28 mouse cellular contexts compared by ENCODE assay signal in genomic region chr4:142929245-142929644, GRCm38 (mm10).
"Had no signal": no experiment of that assay in that cellular context is flagged by ENCODE, and none has a peak within 500 bp of the region (broad histone marks: within the 10 kb centered on the region; RNA-seq: fewer than 3 reads in every experiment).

No protein-coding gene starts in this region.

- H3K9ac ChIP-seq: embryonic facial prominence, embryonic 12.5 days; embryonic facial prominence, embryonic 13.5 days; embryonic facial prominence, embryonic 15.5 days; forebrain, embryonic 12.5 days; forebrain, embryonic 13.5 days; forebrain, embryonic 15.5 days; forebrain, postnatal 0 days had no signal

- H3K4me1 ChIP-seq: embryonic facial prominence, embryonic 10.5 days; embryonic facial prominence, embryonic 12.5 days; embryonic facial prominence, embryonic 13.5 days; embryonic facial prominence, embryonic 15.5 days had no signal

- H3K4me3 ChIP-seq: embryonic facial prominence, embryonic 10.5 days; embryonic facial prominence, embryonic 12.5 days; embryonic facial prominence, embryonic 13.5 days; embryonic facial prominence, embryonic 15.5 days; erythroblast, embryonic 14.5 days; forebrain, embryonic 10.5 days; forebrain, embryonic 12.5 days; forebrain, embryonic 13.5 days; forebrain, embryonic 15.5 days; gastrocnemius, adult 2 months; heart, adult 2 months had no signal

- H3K27ac ChIP-seq: embryonic facial prominence, embryonic 10.5 days; embryonic facial prominence, embryonic 12.5 days; embryonic facial prominence, embryonic 13.5 days; embryonic facial prominence, embryonic 15.5 days; forebrain, embryonic 10.5 days; forebrain, embryonic 12.5 days; forebrain, embryonic 13.5 days; forebrain, embryonic 15.5 days; gastrocnemius, adult 2 months; heart, adult 2 months had no signal

- DNase-seq: cerebellum, adult 2 months; cerebellum, adult 8-10 months; cerebellum, adult 9-10 months; cerebellum, adult 9-11 months; cerebellum, postnatal 10 days; cerebellum, postnatal 14 days; cerebellum, postnatal 25 days; cerebellum, postnatal 36 days; embryo, embryonic 11 days; forebrain, postnatal 0 days; gastrocnemius, adult 2 months; gastrocnemius, postnatal 10 days; gastrocnemius, postnatal 14 days; gastrocnemius, postnatal 25 days; gastrocnemius, postnatal 36 days; heart, adult 18-20 months; heart, adult 2 months had no signal

- H3K9me3 ChIP-seq: embryonic facial prominence, embryonic 10.5 days; embryonic facial prominence, embryonic 12.5 days; embryonic facial prominence, embryonic 13.5 days; embryonic facial prominence, embryonic 15.5 days; forebrain, embryonic 10.5 days; forebrain, embryonic 12.5 days; forebrain, embryonic 13.5 days; forebrain, embryonic 15.5 days had no signal

- H3K36me3 ChIP-seq: embryonic facial prominence, embryonic 10.5 days; embryonic facial prominence, embryonic 12.5 days; embryonic facial prominence, embryonic 13.5 days; embryonic facial prominence, embryonic 15.5 days; forebrain, embryonic 10.5 days; forebrain, embryonic 12.5 days; forebrain, embryonic 15.5 days had no signal

- H3K27me3 ChIP-seq: embryonic facial prominence, embryonic 12.5 days; embryonic facial prominence, embryonic 13.5 days; embryonic facial prominence, embryonic 15.5 days; forebrain, embryonic 12.5 days; forebrain, embryonic 13.5 days; forebrain, embryonic 15.5 days had no signal

- ATAC-seq: forebrain, embryonic 13.5 days; forebrain, embryonic 14.5 days; forebrain, embryonic 15.5 days; forebrain, embryonic 16.5 days; forebrain, postnatal 0 days had no signal

- H3K4me2 ChIP-seq: embryonic facial prominence, embryonic 12.5 days; embryonic facial prominence, embryonic 13.5 days; embryonic facial prominence, embryonic 15.5 days; forebrain, embryonic 12.5 days; forebrain, embryonic 13.5 days; forebrain, embryonic 15.5 days had no signal
